Mouse (Mus musculus) heart, postnatal 10 days (tissue): Measurements from ENCODE around the gene Hnrnpll. TPM values are rescaled to one million over a fixed set of nuclear protein-coding genes. Genes with fewer than 3 reads are reported as not detected.
"Not testable (repeated sequence)": the region's sequence is repeated elsewhere in the genome, so short reads cannot be mapped to it uniquely, and the experiment has no call there.

ENCODE experiments used
- DNase-seq, 2 experiments: peaks; one replicate each; pipeline ENCODE4 v3.0.0; 2021
- intact Hi-C: fragments of 180-260 bp; cut with DNase I; formaldehyde crosslinking; loops from one replicate; pipeline ENCODE4 v1.15.1; 2025
- total RNA-seq, 2 experiments: library from RNA; stranded (reverse); gene quantifications; 2 replicates each; pipeline ENCODE4 v1.2.3; 2021

Gene Hnrnpll
- total RNA-seq, 2 experiments from 2014 or later: 36.3 to 37.8 TPM

DNA sequence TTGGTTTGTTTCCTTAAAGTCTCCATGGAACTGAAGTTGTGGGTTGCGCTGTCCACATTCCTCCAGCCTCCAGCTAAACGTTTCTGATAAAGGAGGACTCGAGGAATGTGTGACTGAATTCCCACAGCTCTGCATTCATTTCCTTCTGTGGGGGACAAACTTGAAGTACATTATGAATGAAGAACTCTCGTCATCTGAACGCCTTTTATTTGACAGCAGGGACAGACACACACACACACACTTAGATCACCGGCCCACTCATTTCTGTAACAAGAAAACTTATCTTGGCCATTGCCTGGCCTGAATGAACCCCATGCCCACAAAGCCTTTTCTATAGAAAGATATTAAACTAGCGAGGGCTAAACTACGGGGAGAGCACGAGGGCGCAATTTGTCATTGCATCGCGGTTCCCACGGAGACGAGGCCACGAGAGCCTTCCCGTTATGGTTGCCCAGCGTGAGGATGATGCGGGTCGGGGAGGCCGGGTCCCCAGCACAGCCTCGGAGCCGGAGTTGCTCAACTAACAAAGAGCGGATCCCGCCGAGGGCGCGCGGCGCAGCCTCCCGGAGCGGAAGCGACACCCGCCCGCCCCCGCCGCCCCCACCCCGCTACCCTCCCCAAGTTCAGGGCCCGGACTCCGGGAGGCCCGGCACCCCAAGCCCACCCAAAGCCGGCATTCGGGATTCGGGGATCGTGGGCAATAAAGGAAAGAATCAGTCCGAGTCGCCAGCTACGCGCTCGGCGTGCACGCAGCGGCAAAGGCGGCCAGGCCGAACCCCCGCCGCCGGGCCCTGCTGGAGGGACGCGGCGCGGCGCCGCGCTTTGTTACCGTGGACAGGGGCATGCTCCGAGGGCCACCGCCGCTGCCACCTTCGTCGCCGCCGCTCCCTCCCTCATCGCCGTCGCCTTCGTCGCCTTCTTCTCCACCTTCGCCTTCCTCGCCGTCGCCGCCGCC, 1.0 kb downstream of the Hnrnpll start:
- intact Hi-C loops: loop anchor here (5.0 kb wide), 1 partner anchor 66 kb away; the partner anchor contains the start of gene Galm
- DNase-seq: peak; percentile 61 to 62

DNA sequence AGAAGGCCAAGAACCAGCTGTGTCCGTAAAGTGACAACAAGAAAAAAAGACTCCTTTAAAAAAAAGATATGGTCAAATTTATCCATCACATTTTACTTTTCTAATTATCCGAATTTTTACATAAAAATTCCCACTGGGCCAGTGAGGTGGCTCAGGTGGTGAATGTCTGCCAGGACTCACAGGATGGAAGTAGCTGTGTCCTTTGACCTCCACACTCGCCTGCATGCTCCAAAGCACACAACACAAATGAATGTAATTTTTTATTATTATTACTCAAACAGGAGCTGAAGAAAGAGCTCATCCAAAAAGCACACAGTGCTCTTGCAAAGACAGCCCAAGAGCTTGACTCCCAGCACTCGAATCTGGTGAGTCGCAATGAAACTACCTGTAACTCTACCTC, 2.0 kb downstream of the Hnrnpll start:
- intact Hi-C loops: loop anchor here (5.0 kb wide), 1 partner anchor 67 kb away; the partner anchor contains the start of gene Galm
- DNase-seq: no peak

DNA sequence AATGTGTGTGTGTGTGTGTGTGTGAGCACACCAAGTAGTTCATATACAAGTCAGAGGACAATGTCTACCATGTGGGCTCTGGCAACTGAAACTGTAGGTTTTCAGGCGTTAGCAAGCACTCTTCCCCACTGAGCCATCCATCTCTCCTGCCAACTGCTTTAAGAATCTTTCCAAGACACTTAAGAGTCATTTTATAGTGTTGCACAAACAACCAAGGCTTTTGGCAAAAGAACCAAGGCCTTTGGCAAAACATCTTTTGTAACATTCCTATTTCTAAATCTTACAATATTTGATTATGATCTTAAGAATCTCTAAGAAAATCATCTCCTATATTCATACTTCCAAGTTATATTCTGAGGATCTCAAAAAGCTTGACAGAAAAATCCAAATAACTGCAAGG, 2.4 kb downstream of the Hnrnpll start:
- intact Hi-C loops: loop anchor here (5.0 kb wide), 1 partner anchor 68 kb away; the partner anchor contains the start of gene Galm
- DNase-seq: no peak

DNA sequence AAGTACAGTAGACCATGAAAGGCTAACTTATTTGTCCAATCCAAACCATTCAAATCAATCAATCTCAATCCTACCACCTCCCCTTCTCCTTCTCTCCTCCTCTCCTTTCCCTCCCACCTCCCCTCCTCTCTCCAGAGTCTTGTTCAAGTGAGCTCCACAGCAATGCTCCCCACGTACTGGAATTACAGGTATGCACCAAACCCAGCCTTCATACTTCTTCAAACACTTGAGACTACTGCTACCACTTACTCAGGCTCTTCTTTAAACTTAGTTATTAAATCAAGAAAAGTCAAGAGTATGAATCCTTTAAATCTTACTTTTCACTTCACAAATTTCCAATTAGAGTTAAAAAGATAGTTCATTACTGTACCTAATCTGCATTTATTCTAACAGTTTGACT, 3.6 kb downstream of the Hnrnpll start:
- no peak for DNase-seq
- intact Hi-C loops: no loop called here

DNA sequence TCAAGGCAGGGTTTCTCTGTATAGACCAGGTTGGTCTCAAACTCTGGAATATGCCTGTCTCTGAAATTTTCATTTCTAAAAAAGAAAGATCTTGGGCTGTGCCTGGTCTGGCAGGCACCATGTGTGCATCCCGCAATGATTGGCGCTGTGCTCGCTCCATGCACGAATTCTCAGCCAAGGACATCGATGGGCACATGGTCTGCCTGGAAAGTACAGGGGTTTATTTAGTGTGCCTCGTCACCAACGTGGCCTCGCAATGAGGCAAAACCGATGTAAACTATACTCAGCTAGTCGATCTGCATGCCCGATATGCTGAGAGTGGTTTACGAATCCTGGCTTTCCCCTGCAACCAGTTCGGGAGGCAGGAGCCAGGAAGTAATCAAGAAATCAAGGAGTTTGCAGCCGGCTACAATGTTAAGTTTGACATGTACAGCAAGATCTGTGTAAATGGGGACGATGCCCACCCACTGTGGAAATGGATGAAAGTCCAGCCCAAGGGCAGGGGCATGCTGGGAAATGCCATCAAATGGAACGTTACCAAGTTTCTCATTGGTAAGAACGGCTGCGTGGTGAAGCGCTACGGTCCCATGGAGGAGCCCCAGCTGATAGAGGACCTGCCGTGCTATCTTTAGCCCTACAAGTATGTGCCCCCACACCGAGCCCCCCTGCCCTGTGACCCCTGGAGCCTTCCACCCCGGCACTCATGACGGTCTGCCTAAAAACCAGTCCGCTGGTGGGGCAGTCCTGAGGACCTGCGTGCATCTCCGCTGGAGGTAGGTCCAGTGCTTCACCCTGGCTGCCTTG, 8.0 kb downstream of the Hnrnpll start:
- intact Hi-C loops: no loop called here
- DNase-seq: peak; percentile 54 to 61

DNA sequence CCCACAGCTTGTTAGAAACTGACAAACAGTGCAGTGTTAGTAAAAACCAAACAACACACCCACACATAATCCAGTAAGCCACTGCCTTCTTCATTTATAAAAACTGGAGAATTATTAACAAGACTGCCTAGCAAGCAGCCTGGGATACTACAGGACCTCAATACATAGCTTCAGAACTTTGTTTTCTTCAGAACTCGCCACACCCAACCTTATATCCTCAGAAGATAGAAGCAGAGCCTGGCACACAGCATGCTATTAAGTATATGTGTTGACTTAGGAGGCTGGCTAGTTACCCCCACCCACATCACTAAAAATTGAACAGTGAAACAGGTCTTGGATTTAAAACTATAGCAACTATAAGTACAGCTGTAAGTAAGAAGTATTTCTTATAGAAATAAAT, 10.5 kb downstream of the Hnrnpll start:
- intact Hi-C loops: no loop called here
- no peak for DNase-seq

DNA sequence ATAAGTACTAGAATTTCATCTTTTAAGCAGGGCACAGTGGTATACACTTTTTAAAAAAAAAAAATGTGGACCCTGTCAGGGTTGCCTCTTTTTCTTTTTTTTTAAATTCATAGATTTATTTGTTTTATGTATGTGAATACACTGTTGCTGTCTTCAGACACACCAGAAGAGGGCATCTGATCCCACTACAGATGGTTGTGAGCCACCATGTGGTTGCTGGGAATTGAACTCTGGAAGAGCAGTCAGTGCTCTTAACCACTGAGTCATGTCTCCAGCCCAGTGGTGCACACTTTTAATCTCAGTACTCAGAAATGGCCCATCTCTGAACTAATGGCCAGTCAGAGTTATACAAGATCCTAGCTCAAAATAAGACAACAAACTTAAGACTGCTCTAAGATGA, 12.8 kb downstream of the Hnrnpll start:
- DNase-seq, intact Hi-C loops: not testable (repeated sequence)

DNA sequence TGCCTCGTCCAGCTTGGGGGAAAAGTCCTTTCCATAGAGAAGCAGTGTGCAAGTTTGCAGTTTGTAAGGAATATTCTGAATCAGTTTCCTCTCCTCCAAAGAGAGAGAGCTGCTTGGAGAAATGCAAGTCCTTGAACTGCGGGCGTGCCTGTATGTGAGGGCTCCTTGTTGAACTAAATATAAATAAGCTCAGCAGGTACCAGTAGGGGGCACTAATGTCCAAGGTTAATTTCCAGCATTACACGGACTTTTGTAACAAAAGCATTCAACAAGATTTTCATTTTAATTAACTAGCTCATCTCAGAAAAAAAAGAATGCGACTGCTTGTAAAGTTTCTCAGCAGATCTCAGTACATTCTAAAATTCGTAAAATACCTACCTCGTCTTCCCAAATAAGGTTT, 13.9 kb downstream of the Hnrnpll start:
- peak; percentile 77 to 87 for DNase-seq
- intact Hi-C loops: loop anchor here (1.0 kb wide), 1 partner anchor 132 kb away; no protein-coding TSS in a partner anchor

DNA sequence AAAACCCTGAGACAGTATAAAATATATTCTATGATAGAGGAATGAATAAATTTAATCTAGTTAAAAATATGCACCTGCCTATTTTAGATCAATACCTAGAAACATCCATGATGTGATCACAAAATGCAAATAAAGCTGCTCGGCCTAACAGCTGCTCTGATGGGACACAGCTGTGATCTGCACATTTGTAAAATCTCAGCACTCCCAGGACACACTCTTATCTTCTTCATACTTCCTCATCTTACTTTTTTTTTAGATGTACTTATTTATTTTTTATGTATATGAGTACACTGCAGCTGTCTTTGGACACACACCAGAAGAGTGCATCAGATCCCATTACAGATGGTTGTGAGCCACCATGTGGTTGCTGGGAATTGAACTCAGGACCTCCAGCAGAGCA, 20.4 kb downstream of the Hnrnpll start:
- intact Hi-C loops: no loop called here
- DNase-seq: no peak

DNA sequence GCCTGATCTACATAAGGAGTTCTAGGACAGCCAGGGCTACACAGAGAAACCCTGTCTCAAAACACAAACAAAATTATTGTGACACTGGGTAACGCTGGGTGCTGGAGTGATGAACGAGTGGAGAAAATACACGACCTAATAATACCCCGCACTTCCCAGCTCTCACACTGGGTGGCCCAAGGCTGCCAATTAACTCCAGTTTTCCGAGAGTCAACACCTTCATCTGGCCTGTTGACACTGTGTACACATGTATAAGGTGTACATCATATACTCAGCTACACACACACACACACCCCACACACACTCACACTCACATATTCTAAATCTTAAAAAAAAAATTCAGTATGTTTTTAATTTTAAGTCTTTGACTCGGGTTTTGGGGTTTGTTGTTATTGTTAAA, 33.5 kb downstream of the Hnrnpll start:
- intact Hi-C loops: no loop called here

DNA sequence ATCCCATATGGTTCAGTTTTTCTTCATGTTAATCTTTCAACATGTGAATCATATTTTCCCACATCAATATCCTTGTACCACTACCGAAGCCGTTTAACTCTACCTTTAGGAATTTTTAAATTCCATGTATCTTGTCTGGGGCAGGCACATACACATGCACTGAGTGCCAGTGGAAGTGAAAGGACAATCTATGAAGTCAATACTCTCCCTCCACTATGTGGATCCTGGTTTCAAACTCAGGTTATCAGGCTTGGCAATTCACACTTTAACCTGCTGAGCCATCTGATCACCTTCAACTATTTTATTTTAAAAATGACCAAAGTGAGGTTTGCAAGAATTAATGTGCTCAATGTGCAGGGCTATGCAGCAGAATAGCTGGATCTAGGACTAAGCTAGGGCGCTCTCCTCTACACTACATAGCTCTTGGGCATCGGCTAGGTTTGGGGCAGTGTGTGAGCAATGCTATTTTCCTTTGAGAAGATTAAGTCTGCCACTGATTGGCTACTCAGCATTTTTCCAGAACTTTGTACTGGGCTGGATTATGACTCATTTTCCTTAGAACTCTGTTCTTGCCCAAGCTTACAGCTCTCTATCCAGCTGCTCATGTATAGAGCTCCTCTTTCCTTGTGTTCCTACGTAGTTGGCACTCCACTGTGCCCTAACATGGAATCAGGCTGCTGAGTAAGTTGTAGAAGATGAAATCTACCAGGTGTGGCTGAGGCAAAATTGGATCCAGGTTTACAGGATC, 35.8 kb downstream of the Hnrnpll start:
- DNase-seq: no peak
- intact Hi-C loops: no loop called here

More for the DNA sequence above, 33.5 kb downstream of the Hnrnpll start:
- DNase-seq: no peak

DNA sequence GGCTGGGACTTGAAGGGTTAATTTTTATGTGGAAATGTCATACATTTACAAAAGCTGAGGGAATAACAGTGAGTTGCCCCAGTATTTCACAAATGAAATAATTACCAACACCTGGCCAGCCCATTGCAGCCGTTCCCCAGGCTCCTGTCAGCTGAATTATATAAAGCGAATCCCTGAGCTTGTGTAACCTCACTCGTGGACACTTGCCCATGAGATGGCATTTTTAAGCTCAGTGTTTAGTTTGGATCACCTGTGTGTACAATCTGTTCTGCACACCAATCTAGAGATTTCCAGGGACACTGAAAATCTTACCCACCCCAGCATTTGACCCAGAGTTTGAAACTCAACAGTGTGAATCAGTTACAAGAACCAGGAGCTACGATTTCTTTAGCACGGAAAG, 40.0 kb downstream of the Hnrnpll start:
- no peak for DNase-seq
- intact Hi-C loops: no loop called here

DNA sequence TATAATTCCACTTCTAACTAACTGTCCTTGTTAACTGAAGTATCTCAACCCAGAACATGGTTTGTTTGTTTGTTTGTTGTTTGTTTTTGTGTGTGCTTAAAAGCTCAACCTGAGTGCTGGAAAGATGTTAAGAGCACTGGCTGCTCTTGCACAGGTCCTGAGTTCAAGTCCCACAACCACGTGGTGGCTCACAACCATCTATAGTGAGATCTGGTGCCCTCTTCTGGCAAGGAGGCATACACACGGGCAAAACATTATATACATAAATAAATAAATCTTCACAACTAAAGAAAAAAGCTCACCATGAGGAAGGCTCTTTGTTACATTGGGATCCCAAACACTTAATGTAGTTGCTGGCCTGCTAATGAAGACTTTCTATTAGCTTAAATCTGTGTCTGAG, 41.6 kb downstream of the Hnrnpll start:
- DNase-seq: no peak
- intact Hi-C loops: no loop called here

DNA sequence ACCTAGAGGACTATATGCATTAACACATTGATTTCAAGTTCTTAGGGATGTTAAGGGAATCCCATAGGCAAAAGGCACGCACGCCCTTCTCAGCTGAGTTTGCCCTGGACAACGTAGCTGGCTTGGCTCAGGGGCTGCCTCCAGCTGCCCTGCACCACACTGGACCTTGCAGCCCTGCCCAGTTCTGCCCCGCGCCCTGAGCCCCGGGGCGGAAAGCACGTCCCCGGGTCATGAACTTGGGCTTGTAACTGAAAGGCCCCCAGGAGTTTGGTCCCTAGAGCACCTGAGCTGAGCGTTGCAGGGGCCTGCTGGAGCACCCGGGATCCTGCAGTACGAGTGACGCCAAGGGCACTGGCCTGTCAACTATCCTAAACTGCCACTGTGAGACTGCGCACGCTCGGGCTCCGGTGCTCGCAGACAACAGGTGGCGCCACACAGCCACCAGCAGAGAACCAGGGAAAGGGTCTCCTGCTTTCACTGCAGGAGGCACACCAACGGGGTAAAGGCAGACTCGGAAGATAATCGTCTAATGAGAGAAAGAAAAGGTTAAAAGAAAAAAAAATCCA, 43.1 kb downstream of the Hnrnpll start:
- DNase-seq: peak; percentile 51 to 53
- intact Hi-C loops: no loop called here

DNA sequence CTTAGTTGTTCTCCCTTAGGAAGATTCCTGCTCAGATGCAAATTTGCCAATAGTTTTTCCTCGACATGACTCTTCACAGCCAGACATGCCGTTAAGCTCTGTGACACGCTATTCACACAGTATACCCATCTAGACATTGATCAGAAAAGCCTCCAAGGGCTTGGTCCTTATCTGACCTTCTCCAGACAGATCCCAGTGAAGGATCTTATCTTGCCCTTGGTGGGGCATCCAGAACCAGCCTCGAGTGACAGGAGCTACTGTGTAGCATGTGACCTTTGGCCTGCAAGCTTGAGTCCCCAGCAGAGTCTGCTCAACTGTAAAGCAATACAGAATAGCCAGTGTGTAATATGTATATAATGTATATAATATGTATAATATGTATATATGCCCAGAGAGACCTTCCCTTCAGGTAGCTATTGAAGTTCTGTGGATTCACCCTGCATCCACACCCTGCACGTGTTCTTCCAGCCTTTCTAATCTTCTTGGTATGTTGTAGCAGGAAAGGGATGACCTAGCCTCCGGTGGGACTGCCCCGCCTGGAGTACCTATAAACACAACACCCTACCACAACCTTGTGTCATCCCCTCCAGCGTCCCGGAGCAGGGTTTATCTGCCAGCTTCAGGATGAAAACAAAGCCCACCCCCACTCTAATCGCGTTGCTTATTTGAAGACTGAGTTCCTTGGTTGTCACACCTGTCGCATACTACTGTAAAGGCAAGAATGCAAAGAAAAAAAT, 43.7 kb downstream of the Hnrnpll start:
- no peak for DNase-seq
- intact Hi-C loops: no loop called here

DNA sequence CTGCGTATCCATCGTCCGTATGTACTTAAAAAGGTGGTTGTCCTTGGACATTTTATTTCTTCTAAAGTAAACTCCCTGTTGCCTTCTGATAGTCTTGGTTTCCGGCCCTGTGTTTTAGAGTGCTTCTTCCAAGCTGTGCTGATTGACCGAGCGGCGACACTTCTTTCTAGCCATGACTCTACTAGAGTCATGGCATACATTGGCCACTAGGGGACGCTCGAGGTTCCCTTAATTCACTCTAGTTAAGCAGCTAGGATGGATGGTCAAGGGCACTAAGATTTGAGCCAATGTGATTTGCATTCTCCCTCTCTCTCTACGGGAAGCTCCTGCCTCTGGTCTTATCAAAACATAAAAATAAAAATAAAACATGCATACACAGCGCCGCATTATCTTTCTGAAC, 44.7 kb downstream of the Hnrnpll start:
- intact Hi-C loops: loop anchor here (1.0 kb wide), 1 partner anchor 163 kb away; no protein-coding TSS in a partner anchor
- peak; percentile 66 to 79 for DNase-seq

DNA sequence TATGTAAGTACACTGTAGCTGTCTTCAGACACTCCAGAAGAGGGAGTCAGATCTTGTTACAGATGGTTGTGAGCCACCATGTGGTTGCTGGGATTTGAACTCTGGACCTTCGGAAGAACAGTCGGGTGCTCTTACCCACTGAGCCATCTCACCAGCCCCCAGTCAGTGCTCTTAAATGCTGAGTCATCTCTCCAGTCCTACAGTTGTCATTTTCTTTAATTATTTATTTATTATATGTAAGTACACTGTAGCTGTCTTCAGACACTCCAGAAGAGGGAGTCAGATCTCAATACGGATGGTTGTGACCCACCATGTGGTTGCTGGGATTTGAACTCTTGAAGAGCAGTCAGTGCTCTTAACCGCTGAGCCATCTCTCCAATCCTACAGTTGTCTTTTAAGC, 45.7 kb downstream of the Hnrnpll start:
- DNase-seq, intact Hi-C loops: not testable (repeated sequence)

DNA sequence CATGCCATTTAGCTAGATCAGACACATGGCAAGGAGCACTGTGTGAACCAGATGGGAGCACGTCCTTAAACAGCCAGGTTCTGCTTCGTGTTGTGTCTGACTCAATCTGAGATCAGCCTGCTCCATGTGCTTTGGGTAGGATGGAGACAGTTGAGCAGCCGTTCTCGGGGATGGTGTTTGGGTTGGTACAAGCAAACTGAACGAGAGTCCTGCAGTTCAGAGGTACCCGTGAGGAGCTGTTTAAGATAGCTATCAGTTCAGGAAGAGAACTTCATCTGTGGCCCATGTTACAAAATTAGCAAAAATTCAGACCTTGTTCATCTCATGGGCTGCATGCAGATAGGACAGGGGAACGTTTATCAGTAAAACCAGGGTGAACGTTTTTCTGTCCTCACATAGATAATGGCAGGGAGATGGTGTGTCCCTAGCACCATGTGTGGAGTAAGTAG, 47.7 kb downstream of the Hnrnpll start:
- intact Hi-C loops: no loop called here
- DNase-seq: no peak

DNA sequence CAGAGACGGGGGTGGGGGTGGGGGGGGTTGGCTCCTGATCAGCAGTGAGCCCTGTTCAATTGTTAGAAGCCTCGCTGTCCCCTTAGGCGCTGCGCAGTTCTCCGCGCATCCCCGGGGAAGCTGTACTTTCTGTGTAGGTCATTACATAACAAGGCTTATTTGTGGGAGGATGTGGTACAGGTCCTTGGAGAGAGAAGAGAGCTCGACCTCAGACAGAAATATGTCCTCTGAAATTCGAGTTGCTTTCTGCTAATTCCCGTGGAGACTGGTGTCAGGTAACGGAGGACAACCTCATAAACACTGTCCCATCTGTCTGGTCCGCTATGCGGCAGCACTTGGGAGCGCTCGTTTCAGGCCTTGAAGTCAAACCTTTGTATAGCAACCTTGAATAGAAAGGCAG, 52.2 kb downstream of the Hnrnpll start:
- DNase-seq: no peak
- intact Hi-C loops: loop anchor here (5.0 to 10.0 kb wide), 2 partner anchors 115 to 253 kb away; partner anchors contain the start of gene Atl2
